Mouse (Mus musculus) lung, adult 2 months (tissue): ENCODE measurements around the gene Rsl1d1. TPM values are rescaled to one million over a fixed set of nuclear protein-coding genes. Genes with fewer than 3 reads are reported as not detected.
"Not testable (repeated sequence)": the region's sequence is repeated elsewhere in the genome, so short reads cannot be mapped to it uniquely, and the experiment has no call there.

Experiments
- DNase-seq: peaks from one replicate; pipeline ENCODE4 v3.0.0; 2022
- H3K4me1 ChIP-seq: fragments of 200-500 bp; 2 replicates; pipeline ENCODE4 v1.6.1; 2011; ENCODE audit warnings: low read length; ENCODE audit not compliant: control insufficient read depth, insufficient read depth
- H3K4me3 ChIP-seq: fragments of 200-500 bp; replicated peaks from 2 replicates; pipeline ENCODE3; 2011; ENCODE audit warnings: low read depth, mild to moderate bottlenecking, control low read depth, low read length; ENCODE audit errors: extremely low read depth
- CTCF ChIP-seq: fragments of 200-500 bp; IDR thresholded peaks from 2 replicates; pipeline ENCODE4 v1.5.1; 2011; ENCODE audit warnings: mild to moderate bottlenecking, low read length, control low read depth; ENCODE audit not compliant: insufficient read depth
- POLR2A ChIP-seq: fragments of 200-500 bp; IDR thresholded peaks from 2 replicates; pipeline ENCODE4 v1.6.1; 2011; ENCODE audit warnings: low read depth, mild to moderate bottlenecking, control low read depth, low read length, borderline replicate concordance; ENCODE audit errors: extremely low read depth
- WGBS: fragments of 180-500 bp; shearing (Covaris S2); methylation state at CpG from one replicate; pipeline ENCODE4 v1.1.7; 2018; 5-methylcytosine and 5-hydroxymethylcytosine counted together
- polyA plus RNA-seq: library from polyadenylated mRNA; depleted of rRNA; stranded (reverse); fragments of >200 nt; gene quantifications from 2 replicates; pipeline ENCODE4 v1.2.3, GENCODE M21; 2012; rRNA removed

Rsl1d1 gene
- polyA plus RNA-seq, 1 experiment: 6.0 TPM

GRCm38 (mm10) chr16:11164695-11165255, 38.4 kb downstream of the Rsl1d1 start:
- DNase-seq: no peak
- Histone ChIP-seq H3K4me3 (no peak overlapping the region), H3K4me1 (no peaks in the 10 kb centered on the region)
- WGBS: 64% methylated on average over 3 of the region's 3 CpGs
- no peak for TF ChIP-seq POLR2A

GRCm38 (mm10) chr16:11157721-11158120, 45.4 kb downstream of the Rsl1d1 start:
- 45% methylated on average over 3 of the region's 3 CpGs for WGBS
- not testable (repeated sequence) for H3K4me3 ChIP-seq, H3K4me1 ChIP-seq, DNase-seq

GRCm38 (mm10) chr16:11154500-11154899, 48.6 kb downstream of the Rsl1d1 start:
- DNase-seq: no peak
- TF ChIP-seq CTCF: 0 out of 2 replicates have a peak, but pooled peaks have one; percentile 3
- no peak for TF ChIP-seq POLR2A
- Histone ChIP-seq H3K4me3 (no peak overlapping the region), H3K4me1 (no peaks in the 10 kb centered on the region)

GRCm38 (mm10) chr16:11143706-11144483, 59.2 kb downstream of the Rsl1d1 start:
- WGBS: 21% methylated on average over 56 of the region's 56 CpGs
- not testable (repeated sequence) for H3K4me3 ChIP-seq, H3K4me1 ChIP-seq
- DNase-seq: peak; percentile 100

Other genes with a start within 250 kb of the Rsl1d1 start
- 41.8 and 50.6 TPM in 2 replicates for gene Snn, start 142.4 kb downstream of the Rsl1d1 start, polyA plus RNA-seq
- 207 and 215 TPM in 2 replicates for gene Litaf, start 137.2 kb downstream of the Rsl1d1 start, polyA plus RNA-seq
- gene Txndc11, start 68.7 kb downstream of the Rsl1d1 start, polyA plus RNA-seq: 23.2 and 25.6 TPM in 2 replicates
- gene Zc3h7a, start 26.9 kb downstream of the Rsl1d1 start, polyA plus RNA-seq: 44.1 and 73.2 TPM in 2 replicates
- 23.5 and 33.7 TPM in 2 replicates for gene Gspt1, start 51.0 kb upstream of the Rsl1d1 start, polyA plus RNA-seq
- gene Tnfrsf17, start 110.5 kb upstream of the Rsl1d1 start, polyA plus RNA-seq: 0.36 and 0.41 TPM in 2 replicates
- 8.5 and 10.6 TPM in 2 replicates for gene Snx29, start 119.6 kb upstream of the Rsl1d1 start, polyA plus RNA-seq